Mouse (Mus musculus) heart, postnatal 25 days (tissue): ENCODE data around the gene Tapbp. TPM values are rescaled to one million over a fixed set of nuclear protein-coding genes. Genes with fewer than 3 reads are reported as not detected.
"Not testable (repeated sequence)": the region's sequence is repeated elsewhere in the genome, so short reads cannot be mapped to it uniquely, and the experiment has no call there.

Experiments
- DNase-seq: peaks from one replicate; pipeline ENCODE4 v3.0.0; 2022; ENCODE audit warnings: low spot score
- intact Hi-C: fragments of 180-260 bp; cut with DNase I; formaldehyde crosslinking; loops from one replicate; pipeline ENCODE4 v1.15.1; 2025
- total RNA-seq, 2 experiments: library from RNA; stranded (reverse); gene quantifications; 2 replicates each; pipeline ENCODE4 v1.2.3; 2021

Gene Tapbp
- total RNA-seq, 2 experiments from 2014 or later, result 93.5 to 104 TPM

- intact Hi-C loops, result no loop called here
Measured at GRCm38 (mm10) chr17:33902491-33902890, 13.2 kb upstream of the Tapbp start.

GRCm38 (mm10) chr17:33903911-33904651 is 11.6 kb upstream of the Tapbp start:
- intact Hi-C loops, DNase-seq: not testable (repeated sequence)

More at GRCm38 (mm10) chr17:33902491-33902890, 13.2 kb upstream of the Tapbp start:
- no peak for DNase-seq

GRCm38 (mm10) chr17:33904835-33905234 is 10.9 kb upstream of the Tapbp start, which contains the start of gene Platr17:
TSS of gene Platr17 (plus strand) at chr17:33905135.
- intact Hi-C loops, DNase-seq: not testable (repeated sequence)

- no peak for DNase-seq
- intact Hi-C loops, result no loop called here
Measured at GRCm38 (mm10) chr17:33908331-33909076, 7.2 kb upstream of the Tapbp start.

GRCm38 (mm10) chr17:33909077-33909868 is 6.4 kb upstream of the Tapbp start, which contains the start of gene Daxx:
TSS of gene Daxx (plus strand) at chr17:33909414.
- intact Hi-C loops, result no loop called here
- peak; percentile 98 for DNase-seq

GRCm38 (mm10) chr17:33909869-33910250 is 5.8 kb upstream of the Tapbp start:
- intact Hi-C loops, result no loop called here
- DNase-seq, result peak; percentile 35

- intact Hi-C loops, result no loop called here
- no peak for DNase-seq
Measured at GRCm38 (mm10) chr17:33910346-33911051, 5.2 kb upstream of the Tapbp start.

GRCm38 (mm10) chr17:33911052-33911812 is 4.5 kb upstream of the Tapbp start:
- DNase-seq, result no peak
- intact Hi-C loops, result no loop called here

- DNase-seq, result no peak
- intact Hi-C loops, result no loop called here
Measured at GRCm38 (mm10) chr17:33911813-33912414, 3.8 kb upstream of the Tapbp start.

GRCm38 (mm10) chr17:33913264-33913663 is 2.4 kb upstream of the Tapbp start:
- DNase-seq, result no peak
- intact Hi-C loops, result no loop called here

- DNase-seq, result no peak
- intact Hi-C loops, result no loop called here
Measured at GRCm38 (mm10) chr17:33913905-33914304, 1.8 kb upstream of the Tapbp start.

- intact Hi-C loops, result no loop called here
- DNase-seq, result no peak
Measured at GRCm38 (mm10) chr17:33914969-33915391, 719 bp upstream of the Tapbp start.

- DNase-seq, result no peak
- intact Hi-C loops, result no loop called here
Measured at GRCm38 (mm10) chr17:33916294-33916693, 595 bp downstream of the Tapbp start.

GRCm38 (mm10) chr17:33916847-33917655 is 1.4 kb downstream of the Tapbp start:
- intact Hi-C loops, result no loop called here
- DNase-seq, result no peak

- no peak for DNase-seq
- intact Hi-C loops, result no loop called here
Measured at GRCm38 (mm10) chr17:33917656-33918292, 2.1 kb downstream of the Tapbp start.

- intact Hi-C loops, result no loop called here
- peak; percentile 31 for DNase-seq
Measured at GRCm38 (mm10) chr17:33918293-33919203, 2.8 kb downstream of the Tapbp start.
